Mouse (Mus musculus): ENCODE measurements around the gene Vash2. TPM values are rescaled to one million over a fixed set of nuclear protein-coding genes. Genes with fewer than 3 reads are reported as not detected.

The Vash2 gene
- not detected for total RNA-seq (2023)

GRCm38 (mm10) chr1:190979100-190979563 lies at the start of gene Vash2:
TSS of gene Vash2 (minus strand) at chr1:190979296.

DNA sequence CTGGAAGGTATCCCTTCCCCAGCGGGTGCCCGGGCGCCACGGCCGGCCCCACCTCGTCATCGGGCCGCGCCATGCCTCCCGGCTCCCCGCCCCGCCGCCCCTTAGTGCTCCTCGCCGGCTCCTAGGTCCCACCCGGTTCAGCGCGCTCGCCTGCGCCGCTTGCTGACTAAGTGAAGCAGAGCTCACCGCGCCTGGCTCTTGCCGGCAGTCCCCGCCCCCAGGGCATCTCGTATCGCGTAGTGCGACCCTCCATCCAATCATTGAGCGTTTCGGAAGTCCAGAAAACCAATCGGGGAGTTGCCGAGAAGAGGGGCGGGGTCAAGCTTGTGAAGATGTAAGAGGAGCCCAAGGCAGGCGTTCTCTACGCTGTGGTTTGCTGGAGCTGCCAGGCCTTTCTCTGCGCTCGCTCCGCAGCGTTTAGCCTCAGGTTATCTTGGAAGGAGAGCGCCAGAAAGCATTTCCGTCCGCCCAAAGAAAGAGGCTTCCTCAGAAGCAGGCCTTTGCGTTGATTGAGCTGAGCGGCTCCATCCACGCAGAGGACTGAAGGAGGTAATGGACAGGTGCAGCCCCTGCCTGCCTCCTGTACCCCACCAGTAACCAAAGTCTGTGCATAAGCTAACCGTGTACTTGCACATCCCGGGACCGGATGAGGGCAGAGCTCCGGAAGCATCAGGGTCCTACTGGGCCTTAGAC lies 47.1 kb upstream of the Vash2 start, which contains the start of gene Flvcr1:
Gene Flvcr1 (minus strand): TSS at position 138 of the 693 bp plus-strand sequence.

GRCm38 (mm10) chr1:190924812-190925211 lies 54.3 kb downstream of the Vash2 start, which contains the start of gene Angel2:
TSS of gene Angel2 (plus strand) at chr1:190925112.

GRCm38 (mm10) chr1:190911415-190912123 lies 67.5 kb downstream of the Vash2 start, which contains the start of gene Rps6kc1:
TSS of gene Rps6kc1 (minus strand) at chr1:190911770.

Other genes starting within 250 kb of the Vash2 start
- 12.6 TPM for gene Rps6kc1, start 67.5 kb downstream of the Vash2 start, total RNA-seq (2023)
- 66.6 TPM for gene Angel2, start 54.2 kb downstream of the Vash2 start, total RNA-seq (2023)
- gene Flvcr1, start 46.9 kb upstream of the Vash2 start, total RNA-seq (2023) = 33.3 TPM
- gene Spata45, start 57.3 kb upstream of the Vash2 start, total RNA-seq (2023) = not detected
- gene Tatdn3, start 83.6 kb upstream of the Vash2 start, total RNA-seq (2023) = 11.8 TPM
- 0.83 TPM for gene Nsl1, start 83.7 kb upstream of the Vash2 start, total RNA-seq (2023)
- not detected for gene Batf3, start 118.6 kb upstream of the Vash2 start, total RNA-seq (2023)
- gene Fam71a, start 185.5 kb upstream of the Vash2 start, total RNA-seq (2023) = not detected
- 13.8 TPM for gene Atf3, start 238.7 kb upstream of the Vash2 start, total RNA-seq (2023)

Data from CD4-positive naive resting alpha-beta T cell, adult 57 days (primary cell).